Mouse (Mus musculus) E14TG2a.4 (cell line): ENCODE data around the gene Gm5930.
"Not testable (repeated sequence)": the region's sequence is repeated elsewhere in the genome, so short reads cannot be mapped to it uniquely, and the experiment has no call there.

Experiments used
- H3K27me3 ChIP-seq: 2 replicates; pipeline ENCODE4 v1.6.1; 2014; ENCODE audit warnings: low read length, control low read depth; ENCODE audit not compliant: insufficient read depth
- H3K36me3 ChIP-seq: 2 replicates; pipeline ENCODE4 v1.6.1; 2014; ENCODE audit warnings: low read length, control low read depth; ENCODE audit not compliant: insufficient read depth
- H3K4me1 ChIP-seq: replicated peaks from 2 replicates; pipeline ENCODE4 v1.6.1; 2014; ENCODE audit warnings: low read depth, low read length, control low read depth
- H3K4me3 ChIP-seq: replicated peaks from 2 replicates; pipeline ENCODE4 v1.5.1; 2014; ENCODE audit warnings: mild to moderate bottlenecking, low read length
- H3K9me3 ChIP-seq: 2 replicates; pipeline ENCODE4 v1.6.1; 2014; ENCODE audit warnings: low read length, control low read depth
- CTCF ChIP-seq: conservative IDR thresholded peaks from 2 replicates; pipeline ENCODE4 v1.5.1; 2014; ENCODE audit warnings: low read length

Gm5930 gene

GRCm38 (mm10) chr14:44338484-44338883, at the start of gene Gm5930:
Gm5930 (minus strand) TSS chr14:44338584.
- H3K4me1 ChIP-seq, H3K9me3 ChIP-seq, H3K36me3 ChIP-seq, H3K4me3 ChIP-seq, H3K27me3 ChIP-seq: not testable (repeated sequence)

- not testable (repeated sequence) for H3K27me3 ChIP-seq, H3K9me3 ChIP-seq, H3K4me3 ChIP-seq, H3K36me3 ChIP-seq, H3K4me1 ChIP-seq
Observed at GRCm38 (mm10) chr14:44384233-44384632, 45.8 kb upstream of the Gm5930 start.

- H3K9me3 ChIP-seq, H3K27me3 ChIP-seq, H3K4me1 ChIP-seq, H3K36me3 ChIP-seq, H3K4me3 ChIP-seq: not testable (repeated sequence)
Observed at GRCm38 (mm10) chr14:44365057-44365456, 26.7 kb upstream of the Gm5930 start, which contains the start of gene Gm8229. Gm8229 (plus strand) TSS chr14:44365357.

- not testable (repeated sequence) for H3K36me3 ChIP-seq, H3K27me3 ChIP-seq, H3K9me3 ChIP-seq, H3K4me1 ChIP-seq, H3K4me3 ChIP-seq
- peak; percentile 35 for TF ChIP-seq CTCF
Observed at GRCm38 (mm10) chr14:44362301-44362700, 23.9 kb upstream of the Gm5930 start.

GRCm38 (mm10) chr14:44361416-44361815, 23.0 kb upstream of the Gm5930 start:
- not testable (repeated sequence) for H3K27me3 ChIP-seq, H3K9me3 ChIP-seq, H3K36me3 ChIP-seq, H3K4me1 ChIP-seq, H3K4me3 ChIP-seq
- peak; percentile 17 for TF ChIP-seq CTCF

GRCm38 (mm10) chr14:44312049-44312448, 26.3 kb downstream of the Gm5930 start:
- not testable (repeated sequence) for H3K4me3 ChIP-seq
- peaks cover 16% of the 10 kb centered on the region; the same call in 1 of the 2 replicates for H3K9me3 ChIP-seq

GRCm38 (mm10) chr14:44285280-44285679, 53.1 kb downstream of the Gm5930 start, which contains the start of gene Gm8220:
Gm8220 (plus strand) TSS chr14:44285580.
- not testable (repeated sequence) for H3K27me3 ChIP-seq, H3K4me1 ChIP-seq, H3K9me3 ChIP-seq, H3K36me3 ChIP-seq, H3K4me3 ChIP-seq

More at GRCm38 (mm10) chr14:44312049-44312448, 26.3 kb downstream of the Gm5930 start:
- not testable (repeated sequence) for H3K36me3 ChIP-seq, H3K27me3 ChIP-seq, H3K4me1 ChIP-seq
